Mouse (Mus musculus) liver, adult 2 months (tissue): ENCODE data around the gene Kdm1a. TPM values are rescaled to one million over a fixed set of nuclear protein-coding genes. Genes with fewer than 3 reads are reported as not detected.

Experiments
- DNase-seq: peaks from one replicate; pipeline ENCODE4 v3.0.0-alpha.2; 2011; ENCODE audit warnings: low read depth, low spot score; ENCODE audit errors: extremely low read depth
- H3K27ac ChIP-seq: fragments of 200-500 bp; replicated peaks from 2 replicates; pipeline ENCODE4 v1.5.1; 2012; ENCODE audit warnings: low read depth, mild to moderate bottlenecking, control low read depth, inconsistent platforms, low read length; ENCODE audit not compliant: insufficient read depth
- H3K27me3 ChIP-seq: fragments of 200-500 bp; 2 replicates; pipeline ENCODE4 v1.6.1; 2012; ENCODE audit warnings: mild to moderate bottlenecking, moderate library complexity, low read length, inconsistent platforms; ENCODE audit not compliant: control insufficient read depth, insufficient read depth
- H3K36me3 ChIP-seq: fragments of 200-500 bp; 2 replicates; pipeline ENCODE4 v1.6.1; 2012; ENCODE audit warnings: low read length, inconsistent platforms; ENCODE audit not compliant: control insufficient read depth, insufficient read depth
- H3K4me1 ChIP-seq: fragments of 200-500 bp; 2 replicates; pipeline ENCODE4 v1.6.1; 2011; ENCODE audit warnings: low read length; ENCODE audit not compliant: control insufficient read depth, insufficient read depth
- H3K4me3 ChIP-seq: fragments of 200-500 bp; 2 replicates; pipeline ENCODE4 v1.5.1; 2011; ENCODE audit warnings: low read depth, mild to moderate bottlenecking, control low read depth, low read length, moderate library complexity; ENCODE audit not compliant: insufficient read depth
- H3K79me2 ChIP-seq: fragments of 200-500 bp; 2 replicates; pipeline ENCODE4 v1.6.1; 2012; ENCODE audit warnings: inconsistent platforms, mild to moderate bottlenecking, low read length, moderate library complexity; ENCODE audit not compliant: control insufficient read depth, insufficient read depth
- H3K9ac ChIP-seq: fragments of 200-500 bp; 2 replicates; pipeline ENCODE4 v1.6.1; 2012; ENCODE audit warnings: low read depth, mild to moderate bottlenecking, control low read depth, inconsistent platforms, low read length
- CTCF ChIP-seq: fragments of 200-500 bp; IDR thresholded peaks from 2 replicates; pipeline ENCODE4 v1.5.1; 2011; ENCODE audit warnings: low read depth, low read length, control low read depth
- POLR2A ChIP-seq: fragments of 200-500 bp; IDR thresholded peaks from 2 replicates; pipeline ENCODE4 v1.6.1; 2011; ENCODE audit warnings: low read length, control low read depth; ENCODE audit not compliant: insufficient read depth; ENCODE audit errors: extremely low read depth
- WGBS: fragments of 180-500 bp; shearing (Covaris S2); methylation state at CpG from one replicate; pipeline ENCODE4 v1.1.7; 2018; 5-methylcytosine and 5-hydroxymethylcytosine counted together
- polyA plus RNA-seq: library from polyadenylated mRNA; depleted of rRNA; stranded (reverse); fragments of >200 nt; gene quantifications from 2 replicates; pipeline ENCODE4 v1.2.3, GENCODE M21; 2012
- total RNA-seq: library from RNA; depleted of rRNA; stranded (reverse); fragments of >200 nt; gene quantifications from 2 replicates; pipeline ENCODE4 v1.2.3, GENCODE M21; 2014

Kdm1a gene
- total and polyA plus RNA-seq, 2 experiments, result 8.8 to 10.0 TPM

DNA sequence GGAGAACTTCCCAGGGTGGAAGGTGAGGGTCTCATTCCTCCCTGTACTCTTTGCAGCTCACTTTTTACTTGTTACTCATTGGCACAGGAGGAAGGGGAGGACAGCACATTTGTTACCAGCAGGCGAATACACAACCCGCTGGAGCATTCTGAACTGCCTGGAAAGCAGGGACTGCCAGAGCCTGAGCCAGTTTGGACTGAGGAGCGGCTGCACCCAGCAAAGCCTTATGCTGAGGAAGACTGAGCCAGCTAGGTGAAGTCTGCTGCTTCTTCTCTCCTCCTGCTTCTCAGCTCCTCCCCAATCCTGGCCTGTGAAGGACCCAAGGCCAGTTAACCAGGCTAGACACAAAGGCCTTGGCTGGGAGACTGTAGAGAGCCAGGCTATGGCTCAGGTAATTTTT is 57.4 kb downstream of the Kdm1a start:
- H3K36me3 ChIP-seq, result peaks cover 29% of the 10 kb centered on the region

DNA sequence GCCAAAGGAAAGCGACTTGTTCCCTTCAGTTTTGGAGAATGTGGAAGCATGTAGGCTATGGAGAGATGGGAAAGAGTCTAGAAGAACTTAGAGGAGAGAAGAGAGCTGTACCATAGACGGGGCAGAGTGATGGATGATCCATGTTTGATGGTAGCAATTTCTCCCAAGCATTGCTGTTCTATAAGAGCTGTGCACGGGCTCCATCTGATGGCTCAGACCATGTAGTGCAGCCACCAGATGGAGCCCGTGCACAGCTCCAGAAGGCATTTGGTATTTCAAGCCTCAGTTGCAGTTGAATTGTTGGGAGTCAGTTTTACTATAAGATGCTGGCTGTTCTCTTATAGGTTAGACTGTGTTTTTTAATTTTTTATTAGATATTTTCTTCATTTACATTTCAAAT is 76.1 kb downstream of the Kdm1a start:
- Histone ChIP-seq H3K36me3 (peaks cover 5% of the 10 kb centered on the region; the same call in 1 of the 2 replicates), H3K79me2 (peaks cover 3% of the 10 kb centered on the region; the same call in 1 of the 2 replicates), H3K27ac (no peak overlapping the region), H3K4me3 (no peak overlapping the region), H3K4me1 (no peaks in the 10 kb centered on the region; the same call in 1 of the 2 replicates), H3K9ac (no peak overlapping the region), H3K27me3 (no peaks in the 10 kb centered on the region)
- TF ChIP-seq CTCF, result peak; percentile 66
- no peak for TF ChIP-seq POLR2A
- 18% methylated on average over 4 of the region's 4 CpGs for WGBS
- DNase-seq, result peak; percentile 21

More for the DNA sequence above, 57.4 kb downstream of the Kdm1a start:
- Histone ChIP-seq H3K9ac (no peak overlapping the region), H3K4me3 (no peak overlapping the region), H3K27me3 (no peaks in the 10 kb centered on the region), H3K79me2 (0 out of 2 replicates have a peak, but pooled peaks cover 4% of the 10 kb centered on the region), H3K27ac (no peak overlapping the region), H3K4me1 (no peaks in the 10 kb centered on the region)
- WGBS, result 96% methylated on average over 3 of the region's 3 CpGs
- DNase-seq, result no peak
- TF ChIP-seq POLR2A (no peak), CTCF (no peak)

DNA sequence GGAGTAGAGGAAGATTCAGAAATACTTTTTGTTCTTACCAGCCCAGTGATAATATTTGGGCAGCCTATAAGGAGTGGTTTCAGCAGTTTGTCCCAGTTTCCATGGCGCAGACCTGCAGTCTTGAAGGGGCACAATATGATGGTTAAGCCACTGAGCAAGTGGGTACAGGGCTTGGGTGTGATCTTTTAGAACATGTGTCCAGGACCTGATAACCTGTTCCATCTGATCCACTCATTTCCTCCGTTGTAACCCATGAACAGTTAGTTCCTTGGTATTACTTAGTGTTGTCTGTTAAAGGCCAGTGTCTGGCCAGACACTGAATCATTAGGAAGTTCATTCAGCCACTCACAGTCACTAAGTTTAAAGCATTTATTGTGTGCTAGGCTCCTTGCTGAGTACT is 78.2 kb downstream of the Kdm1a start:
- H3K27me3 ChIP-seq, result no peaks in the 10 kb centered on the region
- DNase-seq, result no peak
- peaks cover 3% of the 10 kb centered on the region; the same call in 1 of the 2 replicates for H3K79me2 ChIP-seq
- no peak overlapping the region for H3K9ac ChIP-seq
- peaks cover 5% of the 10 kb centered on the region; the same call in 1 of the 2 replicates for H3K36me3 ChIP-seq
- H3K4me1 ChIP-seq, result no peaks in the 10 kb centered on the region; the same call in 1 of the 2 replicates
- H3K4me3 ChIP-seq, result no peak overlapping the region
- no peak overlapping the region for H3K27ac ChIP-seq
- TF ChIP-seq CTCF (no peak), POLR2A (no peak)
- WGBS, result 79% methylated on average over 2 of the region's 2 CpGs

DNA sequence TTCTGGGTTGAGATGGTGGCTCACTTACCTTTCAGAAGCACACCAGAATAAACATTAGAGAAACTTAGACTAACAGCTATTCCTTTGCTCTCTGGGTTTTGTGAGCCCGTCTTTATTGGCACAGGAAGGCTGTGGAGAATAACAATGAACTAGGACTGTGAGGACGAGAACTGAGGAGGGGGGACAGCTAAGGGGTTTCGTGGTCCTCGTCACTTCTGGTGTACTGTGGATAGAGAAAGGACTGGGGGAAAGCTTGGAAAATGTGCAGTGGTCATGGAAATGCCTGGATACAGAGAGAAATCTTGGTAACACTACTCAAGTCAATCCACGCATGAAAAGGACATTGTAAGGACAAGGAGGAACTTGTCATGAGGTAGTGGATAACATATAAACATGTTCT is 80.6 kb downstream of the Kdm1a start:
- TF ChIP-seq POLR2A, result no peak
- TF ChIP-seq CTCF, result no peak
- WGBS, result 91% methylated on average over 5 of the region's 5 CpGs
- Histone ChIP-seq H3K4me1 (no peaks in the 10 kb centered on the region), H3K9ac (no peak overlapping the region), H3K79me2 (peaks cover 3% of the 10 kb centered on the region; the same call in 1 of the 2 replicates), H3K27me3 (no peaks in the 10 kb centered on the region), H3K4me3 (no peak overlapping the region), H3K27ac (no peak overlapping the region), H3K36me3 (peaks cover 5% of the 10 kb centered on the region; the same call in 1 of the 2 replicates)
- DNase-seq, result no peak

DNA sequence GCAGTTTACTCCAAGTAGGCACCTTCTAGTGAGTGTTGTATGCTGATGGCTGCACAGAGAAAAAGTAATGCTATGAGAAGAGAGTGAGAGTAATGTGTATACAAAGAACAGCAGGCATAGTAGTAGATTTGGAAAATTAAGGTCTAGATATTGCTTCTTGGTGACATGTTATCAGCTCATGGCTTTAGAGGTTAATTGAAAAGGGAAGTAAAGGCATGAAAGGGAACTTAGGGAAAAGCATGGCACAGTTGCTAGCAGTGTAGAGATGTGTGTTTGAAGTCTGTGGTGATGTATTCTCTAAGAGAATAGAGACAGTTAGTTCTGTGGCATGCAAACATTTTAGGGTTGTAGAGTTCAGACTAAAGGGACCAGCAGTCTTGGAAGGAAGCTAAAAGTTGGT is 82.7 kb downstream of the Kdm1a start:
- H3K4me3 ChIP-seq, result no peak overlapping the region
- H3K9ac ChIP-seq, result no peak overlapping the region
- no peaks in the 10 kb centered on the region for H3K27me3 ChIP-seq
- H3K79me2 ChIP-seq, result peaks cover 15% of the 10 kb centered on the region; the same call in 1 of the 2 replicates
- H3K27ac ChIP-seq, result no peak overlapping the region
- DNase-seq, result no peak
- H3K36me3 ChIP-seq, result peaks cover 5% of the 10 kb centered on the region; the same call in 1 of the 2 replicates
- TF ChIP-seq POLR2A (no peak), CTCF (no peak)
- H3K4me1 ChIP-seq, result no peaks in the 10 kb centered on the region

DNA sequence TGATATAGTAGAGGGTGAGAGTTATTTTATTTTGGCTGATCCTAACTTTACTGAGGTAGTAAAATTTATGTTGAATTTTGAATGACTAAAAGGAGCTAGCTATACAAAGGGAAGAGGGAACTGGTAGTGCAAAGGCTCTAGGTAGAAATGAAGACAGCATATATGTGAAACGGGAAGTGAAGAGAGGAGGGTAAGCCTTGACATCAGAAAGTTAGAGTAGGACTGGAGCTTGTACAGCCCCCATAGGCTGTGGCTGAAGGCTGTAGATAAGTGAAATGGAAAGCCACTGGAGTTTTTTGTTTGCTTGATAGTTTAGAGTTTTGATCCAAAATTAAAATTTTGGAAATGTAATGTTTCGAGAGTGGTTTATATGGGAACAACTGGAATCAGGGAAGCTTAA is 83.9 kb downstream of the Kdm1a start:
- WGBS, result 87% methylated on average over 2 of the region's 2 CpGs
- TF ChIP-seq CTCF (no peak), POLR2A (no peak)
- peaks cover 15% of the 10 kb centered on the region; the same call in 1 of the 2 replicates for H3K79me2 ChIP-seq
- H3K4me3 ChIP-seq, result no peak overlapping the region
- H3K4me1 ChIP-seq, result peaks cover under 1% of the 10 kb centered on the region; the same call in 1 of the 2 replicates
- H3K27me3 ChIP-seq, result no peaks in the 10 kb centered on the region
- peaks cover 5% of the 10 kb centered on the region; the same call in 1 of the 2 replicates for H3K36me3 ChIP-seq
- H3K9ac ChIP-seq, result no peak overlapping the region
- H3K27ac ChIP-seq, result no peak overlapping the region
- no peak for DNase-seq
